ENCODE assay signal across 11 mouse cellular contexts in the genomic region with DNA sequence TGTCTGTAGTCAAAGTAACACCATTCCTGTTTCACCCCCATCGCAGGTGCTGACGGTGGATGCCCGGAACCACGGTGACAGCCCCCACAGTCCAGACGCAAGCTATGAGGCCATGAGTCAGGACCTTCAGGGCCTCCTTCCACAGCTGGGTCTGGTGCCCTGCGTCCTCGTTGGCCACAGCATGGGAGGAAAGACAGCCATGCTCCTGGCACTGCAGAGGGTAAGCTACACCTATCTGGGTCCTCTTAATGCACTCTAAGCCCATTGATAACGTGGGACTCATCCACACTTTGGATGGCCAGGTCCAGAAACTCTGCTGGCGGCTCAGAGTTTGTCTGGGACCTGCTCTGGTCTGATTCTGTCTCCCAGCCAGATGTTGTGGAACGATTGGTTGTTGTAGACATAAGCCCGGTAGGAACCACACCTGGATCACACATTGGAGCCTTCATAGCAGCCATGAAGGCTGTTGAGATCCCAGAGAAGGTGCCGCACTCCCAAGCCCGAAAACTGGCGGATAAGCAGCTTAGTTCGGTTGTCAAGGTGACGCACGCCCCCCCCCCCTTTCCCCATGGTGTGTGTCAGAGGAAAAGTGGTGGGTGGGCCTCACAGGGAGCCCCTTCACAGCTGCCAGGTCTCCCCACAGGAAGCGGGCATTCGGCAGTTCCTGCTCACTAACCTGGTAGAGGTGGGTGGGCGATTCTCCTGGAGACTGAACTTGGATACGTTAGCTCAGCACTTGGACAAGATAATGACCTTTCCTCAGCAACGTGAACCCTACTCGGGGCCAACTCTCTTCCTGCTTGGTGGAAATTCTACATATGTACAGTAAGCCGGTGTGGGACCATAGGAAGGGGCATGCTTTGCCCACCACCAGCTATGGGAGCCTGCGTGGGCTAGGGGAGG. TPM values are rescaled to one million over a fixed set of nuclear protein-coding genes. Genes with fewer than 3 reads are reported as not detected.
A peak's percentile ranks its signal among the peaks of the same experiment; 100 is the strongest.
DNase-seq lines count a peak whose midpoint lies in the region; ATAC-seq and TF ChIP-seq lines count a peak whose summit lies in the region.
"Had no signal": no experiment of that assay in that cellular context is flagged by ENCODE, and none has a peak within 500 bp of the region (broad histone marks: within the 10 kb centered on the region; RNA-seq: fewer than 3 reads in every experiment).

No protein-coding gene starts in this region.

- DNase-seq in heart, adult 11 months: peak; percentile 94
- DNase-seq in heart, adult 2 months: no peak
- DNase-seq in midbrain, embryonic 11.5 days (ENCODE audit: low spot score, missing footprints): no peak
- DNase-seq in urinary bladder, postnatal 14 days (ENCODE audit: low spot score): no peak
- DNase-seq: cerebellum, postnatal 14 days; gastrocnemius, postnatal 25 days; kidney, postnatal 36 days had no signal

- H3K9ac ChIP-seq in heart, adult 2 months (ENCODE audit: low read depth, low read length): no peak overlapping the region
- no peak overlapping the region for H3K9ac ChIP-seq in midbrain, embryonic 13.5 days (replicated peaks)
- H3K9ac ChIP-seq in midbrain, embryonic 11.5 days (ENCODE audit: low read length): no peak overlapping the region
- H3K9ac ChIP-seq in intestine, embryonic 15.5 days: 0 out of 2 replicates have a peak overlapping the region, but pooled peaks have one; percentile 3
- no peak overlapping the region for H3K9ac ChIP-seq in neural tube, embryonic 15.5 days (replicated peaks)

- H3K9me3 ChIP-seq in midbrain, embryonic 13.5 days: no peaks in the 10 kb centered on the region
- no peaks in the 10 kb centered on the region for H3K9me3 ChIP-seq in midbrain, embryonic 11.5 days (ENCODE audit: control insufficient read depth, low read length)
- no peaks in the 10 kb centered on the region for H3K9me3 ChIP-seq in intestine, embryonic 15.5 days
- H3K9me3 ChIP-seq in neural tube, embryonic 15.5 days (replicated peaks): no peaks in the 10 kb centered on the region

- no peak overlapping the region for H3K27ac ChIP-seq in heart, adult 2 months
- H3K27ac ChIP-seq in midbrain, embryonic 13.5 days: no peak overlapping the region
- H3K27ac ChIP-seq in midbrain, embryonic 11.5 days (ENCODE audit: low read depth, low read length): no peak overlapping the region
- H3K27ac ChIP-seq in intestine, embryonic 15.5 days: peak overlapping the region; percentile 99; the same call in 1 of the 2 replicates
- H3K27ac ChIP-seq in neural tube, embryonic 15.5 days (replicated peaks): no peak overlapping the region

- peaks cover 4% of the 10 kb centered on the region for H3K4me1 ChIP-seq in heart, adult 2 months (ENCODE audit: control insufficient read depth, insufficient read depth, low read length)
- peaks cover 37% of the 10 kb centered on the region for H3K4me1 ChIP-seq in midbrain, embryonic 13.5 days (replicated peaks)
- H3K4me1 ChIP-seq in midbrain, embryonic 11.5 days (ENCODE audit: control insufficient read depth, insufficient read depth, low read length): peaks cover 25% of the 10 kb centered on the region
- peaks cover 41% of the 10 kb centered on the region for H3K4me1 ChIP-seq in intestine, embryonic 15.5 days (replicated peaks)
- H3K4me1 ChIP-seq in neural tube, embryonic 15.5 days: peaks cover 41% of the 10 kb centered on the region

- no peak for TF ChIP-seq POLR2A in heart, adult 2 months (IDR thresholded peaks at IDR 0.05; ENCODE audit: insufficient read depth, low read depth, low read length)

- H3K4me3 ChIP-seq in heart, adult 2 months: no peak overlapping the region
- peak overlapping the region; percentile 59 for H3K4me3 ChIP-seq in midbrain, embryonic 13.5 days (replicated peaks)
- H3K4me3 ChIP-seq in midbrain, embryonic 11.5 days (ENCODE audit: low read depth, low read length): no peak overlapping the region
- peak overlapping the region; percentile 73 for H3K4me3 ChIP-seq in intestine, embryonic 15.5 days (replicated peaks)
- peak overlapping the region; percentile 64; the same call in 1 of the 2 replicates for H3K4me3 ChIP-seq in neural tube, embryonic 15.5 days (replicated peaks)

- peak overlapping the region; percentile 75; the same call in 1 of the 2 replicates for H3K4me2 ChIP-seq in midbrain, embryonic 13.5 days (replicated peaks)
- H3K4me2 ChIP-seq in midbrain, embryonic 11.5 days: no peak overlapping the region
- peak overlapping the region; percentile 48 for H3K4me2 ChIP-seq in intestine, embryonic 15.5 days (replicated peaks)
- peak overlapping the region; percentile 84 for H3K4me2 ChIP-seq in neural tube, embryonic 15.5 days

- H3K36me3 ChIP-seq in heart, adult 2 months (ENCODE audit: control insufficient read depth, insufficient read depth, low read length): no peaks in the 10 kb centered on the region
- no peaks in the 10 kb centered on the region for H3K36me3 ChIP-seq in midbrain, embryonic 13.5 days
- no peaks in the 10 kb centered on the region for H3K36me3 ChIP-seq in midbrain, embryonic 11.5 days (ENCODE audit: control insufficient read depth, insufficient read depth, low read length)
- no peaks in the 10 kb centered on the region for H3K36me3 ChIP-seq in intestine, embryonic 15.5 days
- H3K36me3 ChIP-seq in neural tube, embryonic 15.5 days: no peaks in the 10 kb centered on the region

- no peak for TF ChIP-seq CTCF in heart, adult 2 months (IDR thresholded peaks at IDR 0.05)

- H3K27me3 ChIP-seq in heart, adult 2 months (ENCODE audit: control insufficient read depth, insufficient read depth, low read length): no peaks in the 10 kb centered on the region
- H3K27me3 ChIP-seq in midbrain, embryonic 13.5 days: peaks cover 21% of the 10 kb centered on the region
- no peaks in the 10 kb centered on the region for H3K27me3 ChIP-seq in midbrain, embryonic 11.5 days (ENCODE audit: control insufficient read depth, insufficient read depth, low read length)
- H3K27me3 ChIP-seq in intestine, embryonic 15.5 days (replicated peaks): no peaks in the 10 kb centered on the region
- no peaks in the 10 kb centered on the region for H3K27me3 ChIP-seq in neural tube, embryonic 15.5 days (replicated peaks)

- WGBS in heart, adult 2 months: 90% methylated on average over 25 of the region's 25 CpGs
- 73% methylated on average over 25 of the region's 25 CpGs for WGBS in midbrain, embryonic 13.5 days
- WGBS in midbrain, embryonic 11.5 days: 70% methylated on average over 25 of the region's 25 CpGs
- 85% methylated on average over 25 of the region's 25 CpGs for WGBS in intestine, embryonic 15.5 days
- WGBS in neural tube, embryonic 15.5 days: 89% methylated on average over 25 of the region's 25 CpGs

- TF ChIP-seq EP300 in heart, adult 2 months (IDR thresholded peaks at IDR 0.05; ENCODE audit: insufficient read depth, low read depth, low read length): no peak

- ATAC-seq in midbrain, embryonic 13.5 days: no peak
- ATAC-seq in midbrain, embryonic 11.5 days (ENCODE audit: low FRiP score): no peak
- no peak for ATAC-seq in intestine, embryonic 15.5 days
- ATAC-seq in neural tube, embryonic 15.5 days (ENCODE audit: low FRiP score): no peak
- ATAC-seq in erythroblast, adult 5-6 weeks (replicated peaks; ENCODE audit: low FRiP score, poor library complexity, severe bottlenecking): no peak

- H3K79me2 ChIP-seq in heart, adult 2 months (replicated peaks; ENCODE audit: control insufficient read depth, insufficient read depth, low read length): no peaks in the 10 kb centered on the region

- intact Hi-C loops in heart, adult 2 months (cut with DNase I): loop anchor here (5.0 kb wide), 1 partner anchor 176 kb away; a partner anchor contains a TSS

RNA-seq across cellular contexts. Expression of a gene that starts 2.1 kb away (rescaled TPM):
- 10 to 100 TPM; 56.9 to 64.5 TPM for total RNA-seq in heart, adult 2 months (2021)
- 90.2 and 110 TPM in 2 replicates for polyA plus RNA-seq in heart, adult 2 months (2012; rRNA removed)
- polyA plus RNA-seq in midbrain, embryonic 13.5 days (2015; fragmentation: Nextera tagmentation; extraction: Ambion mirVana): 50.7 and 51.2 TPM in 2 replicates
- 37.8 and 41.2 TPM in 2 replicates for polyA plus RNA-seq in midbrain, embryonic 11.5 days (2014; fragmentation: Nextera tagmentation; extraction: Ambion mirVana)
- polyA plus RNA-seq in intestine, embryonic 15.5 days (2015; fragmentation: Nextera tagmentation; extraction: Ambion mirVana): 96.0 and 101 TPM in 2 replicates
- polyA plus RNA-seq in neural tube, embryonic 15.5 days (2015; fragmentation: Nextera tagmentation; extraction: Ambion mirVana): 73.0 and 77.0 TPM in 2 replicates
- 4.6 and 19.0 TPM in 2 replicates for total RNA-seq in erythroblast, adult 5-6 weeks (2015; ENCODE audit: low replicate concordance)
- 11.6 and 17.5 TPM in 2 replicates for total RNA-seq in erythroblast, adult 5-6 weeks (2017; ENCODE audit: low replicate concordance)

RNA-seq across cellular contexts. Expression of a gene that starts 12.2 kb away (rescaled TPM):
- total RNA-seq in heart, adult 2 months (2021): 1 to 10 TPM; 1.4 to 1.5 TPM
- 4.7 and 5.1 TPM in 2 replicates for polyA plus RNA-seq in heart, adult 2 months (2012; rRNA removed)
- polyA plus RNA-seq in midbrain, embryonic 13.5 days (2015; fragmentation: Nextera tagmentation; extraction: Ambion mirVana): 63.4 and 69.7 TPM in 2 replicates
- 16.1 and 17.7 TPM in 2 replicates for polyA plus RNA-seq in midbrain, embryonic 11.5 days (2014; fragmentation: Nextera tagmentation; extraction: Ambion mirVana)
- polyA plus RNA-seq in intestine, embryonic 15.5 days (2015; fragmentation: Nextera tagmentation; extraction: Ambion mirVana): 13.0 and 15.7 TPM in 2 replicates
- polyA plus RNA-seq in neural tube, embryonic 15.5 days (2015; fragmentation: Nextera tagmentation; extraction: Ambion mirVana): 118 and 141 TPM in 2 replicates
- total RNA-seq in erythroblast, adult 5-6 weeks (2015; ENCODE audit: low replicate concordance): not detected in 2 replicates
- total RNA-seq in erythroblast, adult 5-6 weeks (2017; ENCODE audit: low replicate concordance): not detected in 2 replicates

RNA-seq across cellular contexts. Expression of a gene that starts 25.1 kb away (rescaled TPM):
- total RNA-seq in heart, adult 2 months (2021): under 1 TPM in 1 of 2 experiments, not detected in 1; 0.26 TPM
- 0.12 and 6.8 TPM in 2 replicates for polyA plus RNA-seq in heart, adult 2 months (2012; rRNA removed)
- polyA plus RNA-seq in midbrain, embryonic 13.5 days (2015; fragmentation: Nextera tagmentation; extraction: Ambion mirVana): 1.7 and 1.8 TPM in 2 replicates
- 0.59 and 1.4 TPM in 2 replicates for polyA plus RNA-seq in midbrain, embryonic 11.5 days (2014; fragmentation: Nextera tagmentation; extraction: Ambion mirVana)
- 173 and 195 TPM in 2 replicates for polyA plus RNA-seq in intestine, embryonic 15.5 days (2015; fragmentation: Nextera tagmentation; extraction: Ambion mirVana)
- 0.96 and 16.8 TPM in 2 replicates for polyA plus RNA-seq in neural tube, embryonic 15.5 days (2015; fragmentation: Nextera tagmentation; extraction: Ambion mirVana)
- not detected in 2 replicates for total RNA-seq in erythroblast, adult 5-6 weeks (2015; ENCODE audit: low replicate concordance)
- not detected in 2 replicates for total RNA-seq in erythroblast, adult 5-6 weeks (2017; ENCODE audit: low replicate concordance)

RNA-seq across cellular contexts. Expression of a gene that starts 52.9 kb away (rescaled TPM):
- total RNA-seq in heart, adult 2 months (2021): 10 to 100 TPM; 38.4 to 46.1 TPM
- polyA plus RNA-seq in heart, adult 2 months (2012; rRNA removed): 34.7 and 35.7 TPM in 2 replicates
- 40.4 and 41.3 TPM in 2 replicates for polyA plus RNA-seq in midbrain, embryonic 13.5 days (2015; fragmentation: Nextera tagmentation; extraction: Ambion mirVana)
- polyA plus RNA-seq in midbrain, embryonic 11.5 days (2014; fragmentation: Nextera tagmentation; extraction: Ambion mirVana): 30.0 and 30.2 TPM in 2 replicates
- polyA plus RNA-seq in intestine, embryonic 15.5 days (2015; fragmentation: Nextera tagmentation; extraction: Ambion mirVana): 30.7 and 33.6 TPM in 2 replicates
- polyA plus RNA-seq in neural tube, embryonic 15.5 days (2015; fragmentation: Nextera tagmentation; extraction: Ambion mirVana): 40.6 and 44.5 TPM in 2 replicates
- total RNA-seq in erythroblast, adult 5-6 weeks (2015; ENCODE audit: low replicate concordance): 1.5 and 7.9 TPM in 2 replicates
- total RNA-seq in erythroblast, adult 5-6 weeks (2017; ENCODE audit: low replicate concordance): 2.2 and 4.6 TPM in 2 replicates

RNA-seq across cellular contexts. Expression of a gene that starts 53.7 kb away (rescaled TPM):
- 10 to 100 TPM; 20.5 to 21.1 TPM for total RNA-seq in heart, adult 2 months (2021)
- 26.2 and 29.8 TPM in 2 replicates for polyA plus RNA-seq in heart, adult 2 months (2012; rRNA removed)
- polyA plus RNA-seq in midbrain, embryonic 13.5 days (2015; fragmentation: Nextera tagmentation; extraction: Ambion mirVana): 89.8 and 103 TPM in 2 replicates
- 105 and 116 TPM in 2 replicates for polyA plus RNA-seq in midbrain, embryonic 11.5 days (2014; fragmentation: Nextera tagmentation; extraction: Ambion mirVana)
- polyA plus RNA-seq in intestine, embryonic 15.5 days (2015; fragmentation: Nextera tagmentation; extraction: Ambion mirVana): 106 and 115 TPM in 2 replicates
- polyA plus RNA-seq in neural tube, embryonic 15.5 days (2015; fragmentation: Nextera tagmentation; extraction: Ambion mirVana): 75.0 and 87.9 TPM in 2 replicates
- 23.4 and 30.9 TPM in 2 replicates for total RNA-seq in erythroblast, adult 5-6 weeks (2015; ENCODE audit: low replicate concordance)
- 12.0 and 17.3 TPM in 2 replicates for total RNA-seq in erythroblast, adult 5-6 weeks (2017; ENCODE audit: low replicate concordance)

Comparison
In these comparisons a context has a peak if more than half of its experiments do, and no peak if none do; other contexts are left out.
1. H3K4me3 ChIP-seq: peak in midbrain, embryonic 13.5 days (single experiment), intestine, embryonic 15.5 days (single experiment) and neural tube, embryonic 15.5 days (single experiment); none in heart, adult 2 months (single experiment) and midbrain, embryonic 11.5 days (single experiment).